In the genomic region with DNA sequence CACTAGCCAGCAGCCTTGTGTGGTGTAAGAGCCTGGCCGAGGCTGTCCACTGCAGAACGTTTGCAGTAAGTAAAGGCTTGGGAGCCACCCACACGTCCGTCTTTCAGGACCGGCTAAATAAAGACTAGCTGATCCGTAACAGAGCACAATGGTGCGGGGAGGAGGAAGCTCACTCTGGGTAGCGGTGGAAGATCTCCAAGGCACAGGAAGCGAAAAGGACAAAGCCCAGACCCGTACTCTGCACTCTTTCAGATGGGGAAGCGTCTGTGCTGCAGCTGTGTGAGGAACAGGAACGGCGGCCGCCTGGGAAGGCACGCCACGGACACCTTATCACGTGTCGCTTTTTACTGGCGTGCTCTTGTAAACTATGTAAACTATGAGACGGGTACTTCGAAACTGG, we compare ENCODE assay signal across 9 mouse cellular contexts. TPM values are rescaled to one million over a fixed set of nuclear protein-coding genes. Genes with fewer than 3 reads are reported as not detected.
DNase-seq lines count a peak whose midpoint lies in the region.
"Had no signal": no experiment of that assay in that cellular context is flagged by ENCODE, and none has a peak within 500 bp of the region (broad histone marks: within the 10 kb centered on the region; RNA-seq: fewer than 3 reads in every experiment).

No protein-coding gene starts in this region.

- H3K9me3 ChIP-seq in megakaryocyte, embryonic 14.5 days = peaks cover 3% of the 10 kb centered on the region; the same call in 1 of the 2 replicates
- H3K9me3 ChIP-seq: neural tube, embryonic 12.5 days had no signal

- H3K4me3 ChIP-seq in megakaryocyte, embryonic 14.5 days (replicated peaks) = peak overlapping the region; percentile 89
- H3K4me3 ChIP-seq: neural tube, embryonic 12.5 days had no signal

- H3K36me3 ChIP-seq in megakaryocyte, embryonic 14.5 days (replicated peaks; ENCODE audit: low read length) = peaks cover 77% of the 10 kb centered on the region

- intact Hi-C loops in left cerebral cortex, postnatal 36 days (cut with DNase I) = loop anchor here (2.0 kb wide), 1 partner anchor 78 kb away; no protein-coding TSS in a partner anchor

- no peaks in the 10 kb centered on the region for H3K27me3 ChIP-seq in megakaryocyte, embryonic 14.5 days (replicated peaks)
- H3K27me3 ChIP-seq: neural tube, embryonic 12.5 days had no signal

- H3K4me1 ChIP-seq in megakaryocyte, embryonic 14.5 days = peaks cover 97% of the 10 kb centered on the region

- DNase-seq in adrenal gland, adult (ENCODE audit: inconsistent age in 2 of 2, low spot score in 1 of 2) = peak; percentile 36 to 61
- no peak for DNase-seq in adrenal gland, adult 18-20 months (ENCODE audit: low spot score in 2 of 2)
- DNase-seq in embryo, embryonic 10.5 days (ENCODE audit: low spot score) = peak; percentile 37
- DNase-seq in heart, postnatal 4 days = peak; percentile 65
- DNase-seq in left cerebral cortex, postnatal 36 days (ENCODE audit: low spot score in 2 of 2) = peak; percentile 56
- DNase-seq in gastrocnemius, adult 18-20 months (ENCODE audit: low spot score) = no peak
- no peak for DNase-seq in natural killer cell, adult 2 months (ENCODE audit: low spot score in 2 of 2)

RNA-seq across cellular contexts. Expression of a gene that starts 22.5 kb away (rescaled TPM):
- total RNA-seq in adrenal gland, adult 18-20 months (2021) = 10 to 100 TPM; 69.2 to 80.6 TPM
- total RNA-seq in heart, postnatal 4 days (2021) = 100 to 1,000 TPM in 1 of 2 experiments, 10 to 100 TPM in 1; 99.6 to 108 TPM
- 100 to 1,000 TPM; 135 to 154 TPM for total RNA-seq in left cerebral cortex, postnatal 36 days (2021)
- 77.4 and 115 TPM in 2 replicates for polyA plus RNA-seq in megakaryocyte, embryonic 14.5 days (2012; ENCODE audit: insufficient read depth, low replicate concordance)
- 10 to 100 TPM; 45.4 to 48.0 TPM for total RNA-seq in gastrocnemius, adult 18-20 months (2021)

RNA-seq across cellular contexts. Expression of a gene that starts 29.5 kb away (rescaled TPM):
- total RNA-seq in adrenal gland, adult 18-20 months (2021) = 10 to 100 TPM; 48.2 to 83.4 TPM
- 10 to 100 TPM; 68.1 to 73.4 TPM for total RNA-seq in heart, postnatal 4 days (2021)
- total RNA-seq in left cerebral cortex, postnatal 36 days (2021) = 10 to 100 TPM; 67.6 to 73.5 TPM
- 58.6 and 91.9 TPM in 2 replicates for polyA plus RNA-seq in megakaryocyte, embryonic 14.5 days (2012; ENCODE audit: insufficient read depth, low replicate concordance)
- 10 to 100 TPM; 23.6 to 31.2 TPM for total RNA-seq in gastrocnemius, adult 18-20 months (2021)

Comparison
In these comparisons a context has a peak if more than half of its experiments do, and no peak if none do; other contexts are left out.
1. DNase-seq: peak in adrenal gland, adult (2 of 2), embryo, embryonic 10.5 days (single experiment), heart, postnatal 4 days (single experiment) and left cerebral cortex, postnatal 36 days (2 of 2); none in adrenal gland, adult 18-20 months (0 of 2), gastrocnemius, adult 18-20 months (single experiment) and natural killer cell, adult 2 months (0 of 2).